Mouse (Mus musculus): Measurements from ENCODE around the gene Hsd17b6. TPM values are rescaled to one million over a fixed set of nuclear protein-coding genes. Genes with fewer than 3 reads are reported as not detected.

Gene Hsd17b6
- polyA plus RNA-seq, 1 experiment from 2014 or later = not detected

- Histone ChIP-seq H3K4me1 (replicated peaks; ENCODE audit: control insufficient read depth, insufficient read depth, low read length) (no peaks in the 10 kb centered on the region), H3K4me2 (ENCODE audit: low read length) (no peak overlapping the region), H3K4me3 (ENCODE audit: low read depth, low read length) (no peak overlapping the region), H3K27me3 (replicated peaks; ENCODE audit: control insufficient read depth, insufficient read depth, low read length) (no peaks in the 10 kb centered on the region), H3K9me3 (ENCODE audit: control insufficient read depth, low read length) (no peaks in the 10 kb centered on the region), H3K36me3 (ENCODE audit: control insufficient read depth, insufficient read depth, low read length) (peaks cover 72% of the 10 kb centered on the region), H3K27ac (ENCODE audit: low read depth) (no peak overlapping the region), H3K9ac (ENCODE audit: low read length) (no peak overlapping the region)
- DNase-seq (ENCODE audit: low spot score) (no peak), ATAC-seq (replicated peaks; ENCODE audit: low FRiP score, low TSS enrichment, low read depth) (no peak)
- 95% methylated on average over 5 of the region's 5 CpGs for WGBS
Observed at GRCm38 (mm10) chr10:128022196-128022595, 14.8 kb upstream of the Hsd17b6 start.

- H3K4me3 ChIP-seq (ENCODE audit: low read depth, low read length) = peak within 1 kb of the TSS; percentile 92
- peak within 1 kb of the TSS; percentile 70 for H3K4me2 ChIP-seq (ENCODE audit: low read length)
- H3K4me1 ChIP-seq (replicated peaks; ENCODE audit: control insufficient read depth, insufficient read depth, low read length) = 0 out of 2 replicates have a peak, but pooled peaks cover 5% of the 10 kb centered on the region
- H3K9me3 ChIP-seq (ENCODE audit: control insufficient read depth, low read length) = no peaks in the 10 kb centered on the region
- H3K27me3 ChIP-seq (replicated peaks; ENCODE audit: control insufficient read depth, insufficient read depth, low read length) = no peaks in the 10 kb centered on the region
- peaks cover 17% of the 10 kb centered on the region for H3K36me3 ChIP-seq (ENCODE audit: control insufficient read depth, insufficient read depth, low read length)
- peak within 1 kb of the TSS; percentile 62 for H3K9ac ChIP-seq (ENCODE audit: low read length)
- peak within 1 kb of the TSS; percentile 78; the same call in 1 of the 2 replicates for H3K27ac ChIP-seq (ENCODE audit: low read depth)
- ATAC-seq (replicated peaks; ENCODE audit: low FRiP score, low TSS enrichment, low read depth) (peak; percentile 92), DNase-seq (ENCODE audit: low spot score) (peak; percentile 93)
- 5% methylated on average over 31 of the region's 31 CpGs for WGBS
Observed at GRCm38 (mm10) chr10:128015068-128015934, 7.9 kb upstream of the Hsd17b6 start, which contains the start of gene Prim1. Prim1 (plus strand) TSS chr10:128015168.

- H3K4me1 ChIP-seq (replicated peaks; ENCODE audit: control insufficient read depth, insufficient read depth, low read length) = no peaks in the 10 kb centered on the region
- H3K9ac ChIP-seq (ENCODE audit: low read length) = no peak overlapping the region
- no peak overlapping the region for H3K4me3 ChIP-seq (ENCODE audit: low read depth, low read length)
- no peaks in the 10 kb centered on the region for H3K27me3 ChIP-seq (replicated peaks; ENCODE audit: control insufficient read depth, insufficient read depth, low read length)
- no peak for DNase-seq (ENCODE audit: low spot score)
- ATAC-seq (replicated peaks; ENCODE audit: low FRiP score, low TSS enrichment, low read depth) = no peak
- WGBS = 87% methylated on average over 5 of the region's 5 CpGs
- no peak overlapping the region for H3K4me2 ChIP-seq (ENCODE audit: low read length)
- H3K27ac ChIP-seq (ENCODE audit: low read depth) = no peak overlapping the region
- no peaks in the 10 kb centered on the region for H3K9me3 ChIP-seq (ENCODE audit: control insufficient read depth, low read length)
- no peaks in the 10 kb centered on the region for H3K36me3 ChIP-seq (ENCODE audit: control insufficient read depth, insufficient read depth, low read length)
Observed at GRCm38 (mm10) chr10:128009735-128010134, 2.3 kb upstream of the Hsd17b6 start.

- no peak overlapping the region for H3K4me3 ChIP-seq (ENCODE audit: low read depth, low read length)
- H3K4me1 ChIP-seq (replicated peaks; ENCODE audit: control insufficient read depth, insufficient read depth, low read length) = no peaks in the 10 kb centered on the region
- 11% methylated on average over 4 of the region's 4 CpGs for WGBS
- ATAC-seq (replicated peaks; ENCODE audit: low FRiP score, low TSS enrichment, low read depth) = peak; percentile 66
- H3K9me3 ChIP-seq (ENCODE audit: control insufficient read depth, low read length) = no peaks in the 10 kb centered on the region
- peak; percentile 94 for DNase-seq (ENCODE audit: low spot score)
- no peak overlapping the region for H3K4me2 ChIP-seq (ENCODE audit: low read length)
- no peaks in the 10 kb centered on the region for H3K36me3 ChIP-seq (ENCODE audit: control insufficient read depth, insufficient read depth, low read length)
- no peaks in the 10 kb centered on the region for H3K27me3 ChIP-seq (replicated peaks; ENCODE audit: control insufficient read depth, insufficient read depth, low read length)
- H3K27ac ChIP-seq (ENCODE audit: low read depth) = no peak overlapping the region
- H3K9ac ChIP-seq (ENCODE audit: low read length) = no peak overlapping the region
Observed at GRCm38 (mm10) chr10:128008207-128008889, 937 bp upstream of the Hsd17b6 start.

- Histone ChIP-seq H3K36me3 (ENCODE audit: control insufficient read depth, insufficient read depth, low read length) (no peaks in the 10 kb centered on the region), H3K27me3 (replicated peaks; ENCODE audit: control insufficient read depth, insufficient read depth, low read length) (no peaks in the 10 kb centered on the region), H3K27ac (ENCODE audit: low read depth) (no peak overlapping the region), H3K9me3 (ENCODE audit: control insufficient read depth, low read length) (no peaks in the 10 kb centered on the region), H3K4me2 (ENCODE audit: low read length) (no peak overlapping the region), H3K4me3 (ENCODE audit: low read depth, low read length) (no peak overlapping the region), H3K9ac (ENCODE audit: low read length) (no peak overlapping the region), H3K4me1 (replicated peaks; ENCODE audit: control insufficient read depth, insufficient read depth, low read length) (no peaks in the 10 kb centered on the region)
- DNase-seq (ENCODE audit: low spot score) = no peak
- peak; percentile 38; the same call in 1 of the 2 replicates for ATAC-seq (replicated peaks; ENCODE audit: low FRiP score, low TSS enrichment, low read depth)
- 78% methylated on average over 8 of the region's 8 CpGs for WGBS
Observed at GRCm38 (mm10) chr10:128005479-128005878, 1.9 kb downstream of the Hsd17b6 start.

- Histone ChIP-seq H3K4me1 (replicated peaks; ENCODE audit: control insufficient read depth, insufficient read depth, low read length) (no peaks in the 10 kb centered on the region), H3K27me3 (replicated peaks; ENCODE audit: control insufficient read depth, insufficient read depth, low read length) (no peaks in the 10 kb centered on the region), H3K9ac (ENCODE audit: low read length) (no peak overlapping the region), H3K36me3 (ENCODE audit: control insufficient read depth, insufficient read depth, low read length) (no peaks in the 10 kb centered on the region), H3K4me2 (ENCODE audit: low read length) (no peak overlapping the region), H3K9me3 (ENCODE audit: control insufficient read depth, low read length) (no peaks in the 10 kb centered on the region), H3K27ac (ENCODE audit: low read depth) (no peak overlapping the region), H3K4me3 (ENCODE audit: low read depth, low read length) (no peak overlapping the region)
- ATAC-seq (replicated peaks; ENCODE audit: low FRiP score, low TSS enrichment, low read depth) (no peak), DNase-seq (ENCODE audit: low spot score) (no peak)
- 82% methylated on average over 10 of the region's 10 CpGs for WGBS
Observed at GRCm38 (mm10) chr10:128004918-128005317, 2.5 kb downstream of the Hsd17b6 start.

- no peaks in the 10 kb centered on the region for H3K27me3 ChIP-seq (replicated peaks; ENCODE audit: control insufficient read depth, insufficient read depth, low read length)
- ATAC-seq (replicated peaks; ENCODE audit: low FRiP score, low TSS enrichment, low read depth) (no peak), DNase-seq (ENCODE audit: low spot score) (no peak)
- no peaks in the 10 kb centered on the region for H3K36me3 ChIP-seq (ENCODE audit: control insufficient read depth, insufficient read depth, low read length)
- H3K27ac ChIP-seq (ENCODE audit: low read depth) = no peak overlapping the region
- H3K4me2 ChIP-seq (ENCODE audit: low read length) = no peak overlapping the region
- H3K9ac ChIP-seq (ENCODE audit: low read length) = no peak overlapping the region
- no peaks in the 10 kb centered on the region for H3K4me1 ChIP-seq (replicated peaks; ENCODE audit: control insufficient read depth, insufficient read depth, low read length)
- WGBS = 54% methylated on average over 3 of the region's 3 CpGs
- H3K9me3 ChIP-seq (ENCODE audit: control insufficient read depth, low read length) = no peaks in the 10 kb centered on the region
- H3K4me3 ChIP-seq (ENCODE audit: low read depth, low read length) = no peak overlapping the region
Observed at GRCm38 (mm10) chr10:128003281-128003801, 4.1 kb downstream of the Hsd17b6 start.

- no peaks in the 10 kb centered on the region for H3K36me3 ChIP-seq (ENCODE audit: control insufficient read depth, insufficient read depth, low read length)
- no peaks in the 10 kb centered on the region for H3K27me3 ChIP-seq (replicated peaks; ENCODE audit: control insufficient read depth, insufficient read depth, low read length)
- no peak overlapping the region for H3K9ac ChIP-seq (ENCODE audit: low read length)
- no peaks in the 10 kb centered on the region for H3K9me3 ChIP-seq (ENCODE audit: control insufficient read depth, low read length)
- WGBS = 95% methylated on average over 1 of the region's 1 CpGs
- H3K4me1 ChIP-seq (replicated peaks; ENCODE audit: control insufficient read depth, insufficient read depth, low read length) = no peaks in the 10 kb centered on the region
- no peak for ATAC-seq (replicated peaks; ENCODE audit: low FRiP score, low TSS enrichment, low read depth)
- H3K27ac ChIP-seq (ENCODE audit: low read depth) = no peak overlapping the region
- DNase-seq (ENCODE audit: low spot score) = no peak
- H3K4me3 ChIP-seq (ENCODE audit: low read depth, low read length) = no peak overlapping the region
- H3K4me2 ChIP-seq (ENCODE audit: low read length) = no peak overlapping the region
Observed at GRCm38 (mm10) chr10:127998260-127998659, 9.2 kb downstream of the Hsd17b6 start.
